Mouse (Mus musculus) liver, embryonic 16.5 days (tissue): ENCODE results near the gene Ccdc136. TPM values are rescaled to one million over a fixed set of nuclear protein-coding genes. Genes with fewer than 3 reads are reported as not detected.
A peak's percentile ranks its signal among the peaks of the same experiment; 100 is the strongest.

ENCODE experiments used
- ATAC-seq: fragments of 200-750 bp; cut with Nextera tagmentation; 2 replicates; pipeline ENCODE4 v1.8.0; 2017; ENCODE audit warnings: low read depth, mild to moderate bottlenecking, moderate number of reproducible peaks, moderate library complexity
- H3K27ac ChIP-seq: fragments of 300-500 bp; sonication (generic); 2 replicates; pipeline ENCODE4 v1.5.1; 2014; ENCODE audit warnings: mild to moderate bottlenecking, low read length
- H3K27me3 ChIP-seq: fragments of 300-500 bp; sonication (generic); 2 replicates; pipeline ENCODE4 v1.6.1; 2014; ENCODE audit warnings: low read depth, low read length, mixed read lengths; ENCODE audit not compliant: control insufficient read depth, insufficient read depth
- H3K36me3 ChIP-seq: fragments of 300-500 bp; sonication (generic); 2 replicates; pipeline ENCODE4 v1.6.1; 2014; ENCODE audit warnings: mild to moderate bottlenecking; ENCODE audit not compliant: control insufficient read depth, insufficient read depth
- H3K4me1 ChIP-seq: fragments of 300-500 bp; sonication (generic); 2 replicates; pipeline ENCODE4 v1.6.1; 2014; ENCODE audit warnings: low read depth, low read length, mixed read lengths; ENCODE audit not compliant: control insufficient read depth
- H3K4me2 ChIP-seq: fragments of 300-500 bp; sonication (generic); 2 replicates; pipeline ENCODE4 v1.6.1; 2014; ENCODE audit warnings: low read depth, low read length, mixed read lengths
- H3K4me3 ChIP-seq: fragments of 300-500 bp; sonication (generic); 2 replicates; pipeline ENCODE4 v1.5.1; 2014; ENCODE audit warnings: low read depth, mild to moderate bottlenecking, low read length
- H3K9ac ChIP-seq: fragments of 300-500 bp; sonication (generic); 2 replicates; pipeline ENCODE4 v1.6.1; 2014; ENCODE audit warnings: low read depth, low read length
- H3K9me3 ChIP-seq: fragments of 300-500 bp; sonication (generic); replicated peaks from 2 replicates; pipeline ENCODE4 v1.6.1; 2016; ENCODE audit warnings: low read length; ENCODE audit not compliant: control insufficient read depth
- WGBS: fragments of 180-500 bp; shearing (Covaris S2); extraction: QIAGEN DNeasy Blood & Tissue Kit; methylation state at CpG from one replicate; pipeline ENCODE4 v1.1.7; 2014; ENCODE audit not compliant: insufficient replicate concordance; 5-methylcytosine and 5-hydroxymethylcytosine counted together
- microRNA-seq: library from miRNA; unstranded; fragments of <30 nt; microRNA quantifications from one replicate; pipeline ENCODE4, GENCODE M21; 2016
- polyA plus RNA-seq: library from polyadenylated mRNA; unstranded; fragments of >200 nt; fragmentation: Nextera tagmentation; extraction: Ambion mirVana; gene quantifications from 2 replicates; pipeline ENCODE4 v1.2.1, GENCODE M21; 2015

Gene Ccdc136
- polyA plus RNA-seq, 1 experiment from 2014 or later: 0.34 TPM

DNA sequence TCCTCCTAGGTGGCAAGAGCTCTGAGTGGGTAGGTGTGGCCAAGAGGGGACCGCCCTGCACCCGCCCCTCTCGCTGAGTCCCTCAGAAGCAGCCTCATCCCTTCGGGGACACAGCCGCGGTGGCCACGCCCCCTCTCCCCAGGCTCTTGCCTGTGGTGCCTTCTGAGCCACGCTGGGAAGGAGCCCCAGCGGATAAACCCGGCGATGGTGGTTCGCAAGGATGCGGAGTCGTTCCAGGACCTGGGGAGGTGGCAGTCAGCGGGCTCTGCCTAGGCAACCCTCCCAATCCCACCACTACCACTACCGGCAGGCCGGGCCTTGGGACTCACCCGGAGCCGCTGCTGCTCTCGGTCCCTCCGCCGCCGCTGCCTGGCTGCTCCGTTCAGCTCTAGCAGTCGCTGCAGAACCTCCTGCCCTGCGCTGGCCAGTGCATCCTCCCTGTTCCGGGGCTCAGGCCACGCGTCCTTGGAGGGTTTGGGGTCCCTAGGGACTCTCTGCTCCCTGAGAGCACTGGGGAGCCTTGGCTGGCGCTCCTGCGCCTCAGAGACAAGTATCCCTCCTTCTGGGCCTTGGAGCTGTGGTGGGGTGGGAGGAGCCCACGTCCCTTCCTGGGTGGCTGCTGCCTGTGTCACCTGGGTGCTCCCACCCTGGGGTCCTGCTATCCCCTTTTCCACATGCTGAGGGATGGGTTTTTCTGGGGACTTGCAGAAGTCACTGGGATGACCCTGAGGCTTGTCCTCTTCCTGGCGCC, 78.0 kb downstream of the Ccdc136 start:
- H3K4me3 ChIP-seq: peak overlapping the region; percentile 61
- WGBS: 5% methylated on average over 33 of the region's 33 CpGs
- peaks cover 12% of the 10 kb centered on the region for H3K4me1 ChIP-seq
- H3K27ac ChIP-seq: no peak overlapping the region
- H3K9me3 ChIP-seq: no peaks in the 10 kb centered on the region
- peak overlapping the region; percentile 59 for H3K9ac ChIP-seq
- peak overlapping the region; percentile 79 for H3K4me2 ChIP-seq
- H3K36me3 ChIP-seq: peaks cover 12% of the 10 kb centered on the region
- H3K27me3 ChIP-seq: peaks cover 2% of the 10 kb centered on the region; the same call in 1 of the 2 replicates
- ATAC-seq: peak; percentile 96

DNA sequence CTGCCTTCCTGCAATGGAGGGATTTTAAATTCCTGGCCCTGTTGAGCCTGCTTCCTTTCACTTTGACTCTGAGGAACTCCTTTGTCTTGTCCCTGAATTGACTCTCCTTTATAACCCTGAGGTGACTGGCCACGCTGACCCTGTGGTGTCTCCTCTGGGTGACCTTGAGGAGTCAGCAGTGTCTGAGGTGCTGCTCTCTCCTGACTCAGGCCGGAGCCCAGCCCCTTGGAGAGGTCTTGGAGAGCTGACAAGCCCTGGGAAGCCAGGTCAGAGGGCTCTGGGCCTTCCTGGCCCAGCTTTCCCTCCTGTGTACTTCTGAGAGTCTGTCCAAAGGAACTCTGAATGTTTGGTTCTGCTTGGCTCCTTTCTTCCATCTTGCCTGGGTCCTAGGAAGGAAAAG, 78.6 kb downstream of the Ccdc136 start:
- no peak overlapping the region for H3K4me2 ChIP-seq
- H3K4me1 ChIP-seq: peaks cover 12% of the 10 kb centered on the region
- peaks cover 12% of the 10 kb centered on the region for H3K36me3 ChIP-seq

More for the DNA sequence above, 78.6 kb downstream of the Ccdc136 start:
- WGBS: 66% methylated on average over 2 of the region's 2 CpGs
- no peak overlapping the region for H3K27ac ChIP-seq
- H3K9me3 ChIP-seq: no peaks in the 10 kb centered on the region
- H3K27me3 ChIP-seq: peaks cover 2% of the 10 kb centered on the region; the same call in 1 of the 2 replicates
- no peak overlapping the region for H3K9ac ChIP-seq
- no peak overlapping the region for H3K4me3 ChIP-seq
- no peak for ATAC-seq

Small RNA genes within 50 kb of the gene (microRNA-seq; reads per million reads assigned to microRNA genes)
- gene Gm26220 (not detected), gene Gm44354 (not detected)

Other genes starting within 250 kb of the Ccdc136 start
- gene Rbm28, start 231.3 kb upstream of the Ccdc136 start, polyA plus RNA-seq: 8.8 and 8.9 TPM in 2 replicates
- gene Prrt4, start 216.7 kb upstream of the Ccdc136 start, polyA plus RNA-seq: 0.04 TPM in 1 of 2 replicates, not detected in the other
- gene Impdh1, start 179.9 kb upstream of the Ccdc136 start, polyA plus RNA-seq: 8.4 and 10.0 TPM in 2 replicates
- gene Hilpda, start 123.8 kb upstream of the Ccdc136 start, polyA plus RNA-seq: 26.1 and 32.4 TPM in 2 replicates
- 0.09 and 0.13 TPM in 2 replicates for gene Fam71f2, start 116.7 kb upstream of the Ccdc136 start, polyA plus RNA-seq
- not detected in 2 replicates for gene Fam71f1, start 77.2 kb upstream of the Ccdc136 start, polyA plus RNA-seq
- 105 and 109 TPM in 2 replicates for gene Calu, start 48.2 kb upstream of the Ccdc136 start, polyA plus RNA-seq
- 0.07 TPM in 2 replicates for gene Opn1sw, start 7.8 kb upstream of the Ccdc136 start, polyA plus RNA-seq
- gene Flnc, start 36.9 kb downstream of the Ccdc136 start, polyA plus RNA-seq: 0.57 and 1.1 TPM in 2 replicates
- 117 and 122 TPM in 2 replicates for gene Atp6v1f, start 71.4 kb downstream of the Ccdc136 start, polyA plus RNA-seq
- gene Atp6v1fnb, start 75.1 kb downstream of the Ccdc136 start, polyA plus RNA-seq: 0.13 TPM in 1 of 2 replicates, not detected in the other
- gene Kcp, start 111.6 kb downstream of the Ccdc136 start, polyA plus RNA-seq: 1.8 and 2.8 TPM in 2 replicates
- gene Irf5, start 130.3 kb downstream of the Ccdc136 start, polyA plus RNA-seq: 10.3 and 11.4 TPM in 2 replicates
- gene Tnpo3, start 213.6 kb downstream of the Ccdc136 start, polyA plus RNA-seq: 28.9 and 30.4 TPM in 2 replicates